Mouse (Mus musculus) erythroblast, embryonic 14.5 days (primary cell): ENCODE measurements at regions not wholly inside any gene's neighbourhood (a gene's known extent, or its start where the extent isn't known, plus 50 kb on each side); places are given as distances from the start of the nearest gene placed in this dataset.

Source experiments
- GATA1 ChIP-seq: IDR thresholded peaks from 2 replicates; pipeline ENCODE4 v1.6.1; 2012; ENCODE audit warnings: low read length, inconsistent platforms, mixed read lengths
- TAL1 ChIP-seq: IDR thresholded peaks from 3 replicates; pipeline ENCODE4 v1.6.1; 2012; ENCODE audit warnings: low read length, inconsistent platforms, mixed read lengths

GRCm38 (mm10) chr5:101497698-101498048 is 167.1 kb downstream of the Nkx6-1 start:
- TF ChIP-seq GATA1: no peak
- TF ChIP-seq TAL1: no peak
